Mouse (Mus musculus): ENCODE data around the gene Entpd1. TPM values are rescaled to one million over a fixed set of nuclear protein-coding genes. Genes with fewer than 3 reads are reported as not detected.
A peak's percentile ranks its signal among the peaks of the same experiment; 100 is the strongest.

Gene Entpd1
- polyA plus RNA-seq, 1 experiment from 2014 or later = 9.2 TPM

- no peak overlapping the region for H3K9ac ChIP-seq (replicated peaks; ENCODE audit: low read length)
- no peak overlapping the region for H3K4me3 ChIP-seq (replicated peaks; ENCODE audit: low read depth, low read length)
- no peaks in the 10 kb centered on the region for H3K27me3 ChIP-seq (ENCODE audit: control insufficient read depth, insufficient read depth, low read length)
- no peaks in the 10 kb centered on the region for H3K9me3 ChIP-seq (ENCODE audit: control insufficient read depth, low read length)
- DNase-seq (no peak), ATAC-seq (ENCODE audit: low FRiP score, low TSS enrichment) (no peak)
- no peaks in the 10 kb centered on the region for H3K4me1 ChIP-seq (ENCODE audit: control insufficient read depth, insufficient read depth, low read length)
- H3K27ac ChIP-seq (replicated peaks; ENCODE audit: low read depth, low read length) = no peak overlapping the region
- no peak overlapping the region for H3K4me2 ChIP-seq (ENCODE audit: low read length)
- H3K36me3 ChIP-seq (ENCODE audit: control insufficient read depth, insufficient read depth, low read length) = no peaks in the 10 kb centered on the region
- 94% methylated on average over 1 of the region's 1 CpGs for WGBS
Measured at GRCm38 (mm10) chr19:40684124-40684523, 72.0 kb downstream of the Entpd1 start.

DNA sequence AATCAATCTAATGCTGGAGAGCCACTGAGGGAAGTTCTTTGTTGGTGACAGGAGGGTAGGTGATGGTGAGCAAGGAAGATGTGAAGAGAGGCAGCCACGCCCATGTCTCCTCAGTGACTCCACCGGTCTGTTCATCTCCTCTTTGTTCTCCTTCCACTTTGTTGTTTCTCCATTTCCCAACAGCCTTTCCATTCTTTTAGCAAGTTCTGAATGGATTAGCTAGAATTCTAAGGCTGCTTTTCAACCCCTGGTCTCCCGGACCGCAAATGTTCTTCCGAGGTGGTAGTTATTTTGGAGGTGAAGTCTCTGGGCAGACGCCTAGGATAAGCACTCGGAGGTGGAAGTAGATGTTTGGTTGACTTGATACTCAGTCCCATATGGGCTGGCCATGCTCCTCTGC lies 72.4 kb downstream of the Entpd1 start:
- Histone ChIP-seq H3K36me3 (ENCODE audit: control insufficient read depth, insufficient read depth, low read length) (no peaks in the 10 kb centered on the region), H3K27me3 (ENCODE audit: control insufficient read depth, insufficient read depth, low read length) (no peaks in the 10 kb centered on the region), H3K9ac (replicated peaks; ENCODE audit: low read length) (no peak overlapping the region), H3K4me3 (replicated peaks; ENCODE audit: low read depth, low read length) (no peak overlapping the region), H3K4me2 (ENCODE audit: low read length) (no peak overlapping the region), H3K27ac (replicated peaks; ENCODE audit: low read depth, low read length) (no peak overlapping the region), H3K9me3 (ENCODE audit: control insufficient read depth, low read length) (no peaks in the 10 kb centered on the region), H3K4me1 (ENCODE audit: control insufficient read depth, insufficient read depth, low read length) (no peaks in the 10 kb centered on the region)
- ATAC-seq (ENCODE audit: low FRiP score, low TSS enrichment) (no peak), DNase-seq (no peak)
- WGBS = 88% methylated on average over 7 of the region's 7 CpGs

DNA sequence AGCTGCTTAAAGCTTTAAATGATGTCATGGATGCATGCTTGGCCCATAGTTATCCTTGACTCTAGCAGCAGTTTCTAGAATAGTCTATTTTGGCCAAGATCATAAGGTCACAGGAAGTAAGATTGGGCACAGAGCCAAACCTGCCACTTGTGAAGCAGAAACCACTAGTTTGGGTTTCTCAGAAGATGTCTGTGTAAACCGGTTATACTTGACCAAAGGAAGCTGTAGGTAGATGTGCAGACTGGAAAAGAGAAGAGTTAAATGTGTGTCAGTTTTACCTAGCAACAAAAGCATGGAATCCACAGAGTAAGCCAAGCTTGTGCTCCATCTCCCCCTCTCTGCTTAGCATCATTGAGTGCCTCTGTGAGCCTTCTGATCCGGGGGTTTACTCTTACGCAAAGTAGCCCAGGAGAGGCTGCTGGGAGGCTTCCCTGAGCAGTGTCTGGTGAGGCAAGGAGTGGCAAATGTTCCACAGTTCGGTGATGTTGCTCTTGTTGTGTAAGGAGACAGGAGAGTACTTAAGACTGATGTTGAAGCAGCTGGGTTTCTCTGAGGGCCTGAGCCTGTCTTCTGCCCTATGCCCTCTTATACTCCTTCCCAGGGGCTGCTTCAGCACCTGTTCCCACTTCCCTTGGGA lies 75.2 kb downstream of the Entpd1 start:
- Histone ChIP-seq H3K36me3 (ENCODE audit: control insufficient read depth, insufficient read depth, low read length) (no peaks in the 10 kb centered on the region), H3K9ac (replicated peaks; ENCODE audit: low read length) (no peak overlapping the region), H3K27me3 (ENCODE audit: control insufficient read depth, insufficient read depth, low read length) (no peaks in the 10 kb centered on the region), H3K4me2 (ENCODE audit: low read length) (no peak overlapping the region), H3K9me3 (ENCODE audit: control insufficient read depth, low read length) (no peaks in the 10 kb centered on the region), H3K4me1 (ENCODE audit: control insufficient read depth, insufficient read depth, low read length) (no peaks in the 10 kb centered on the region), H3K27ac (replicated peaks; ENCODE audit: low read depth, low read length) (no peak overlapping the region), H3K4me3 (replicated peaks; ENCODE audit: low read depth, low read length) (no peak overlapping the region)
- no peak for DNase-seq
- 84% methylated on average over 4 of the region's 4 CpGs for WGBS
- no peak for ATAC-seq (ENCODE audit: low FRiP score, low TSS enrichment)

GRCm38 (mm10) chr19:40693201-40693600 lies 81.0 kb downstream of the Entpd1 start:
- Histone ChIP-seq H3K4me2 (ENCODE audit: low read length) (no peak overlapping the region), H3K4me1 (ENCODE audit: control insufficient read depth, insufficient read depth, low read length) (no peaks in the 10 kb centered on the region), H3K9ac (replicated peaks; ENCODE audit: low read length) (no peak overlapping the region), H3K4me3 (replicated peaks; ENCODE audit: low read depth, low read length) (no peak overlapping the region), H3K27me3 (ENCODE audit: control insufficient read depth, insufficient read depth, low read length) (no peaks in the 10 kb centered on the region), H3K27ac (replicated peaks; ENCODE audit: low read depth, low read length) (no peak overlapping the region), H3K9me3 (ENCODE audit: control insufficient read depth, low read length) (no peaks in the 10 kb centered on the region), H3K36me3 (ENCODE audit: control insufficient read depth, insufficient read depth, low read length) (no peaks in the 10 kb centered on the region)
- ATAC-seq (ENCODE audit: low FRiP score, low TSS enrichment) (no peak), DNase-seq (no peak)
- 90% methylated on average over 7 of the region's 7 CpGs for WGBS

DNA sequence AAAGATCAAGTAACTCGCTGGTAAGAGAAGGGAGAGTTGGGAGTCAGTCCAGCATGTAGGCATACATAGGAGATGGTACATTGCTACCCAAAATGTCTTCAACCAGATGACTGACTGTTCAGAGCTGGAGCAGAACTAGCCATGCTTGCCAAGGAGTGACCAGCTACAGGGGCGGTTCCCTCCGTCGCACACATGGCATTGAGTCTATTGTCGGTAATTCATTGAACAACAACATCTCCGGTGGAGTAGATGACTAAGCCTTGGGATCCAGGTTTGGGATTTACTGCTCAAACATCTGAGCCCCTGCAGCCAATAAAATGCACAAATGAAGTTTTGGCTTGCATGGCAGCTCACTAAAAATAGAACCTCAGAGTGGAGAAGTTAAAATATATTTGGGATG lies 84.0 kb downstream of the Entpd1 start:
- no peak overlapping the region for H3K27ac ChIP-seq (replicated peaks; ENCODE audit: low read depth, low read length)
- WGBS = 87% methylated on average over 6 of the region's 6 CpGs
- no peaks in the 10 kb centered on the region for H3K36me3 ChIP-seq (ENCODE audit: control insufficient read depth, insufficient read depth, low read length)
- DNase-seq (no peak), ATAC-seq (ENCODE audit: low FRiP score, low TSS enrichment) (no peak)
- no peaks in the 10 kb centered on the region for H3K4me1 ChIP-seq (ENCODE audit: control insufficient read depth, insufficient read depth, low read length)
- no peaks in the 10 kb centered on the region for H3K27me3 ChIP-seq (ENCODE audit: control insufficient read depth, insufficient read depth, low read length)
- H3K9me3 ChIP-seq (ENCODE audit: control insufficient read depth, low read length) = no peaks in the 10 kb centered on the region
- no peak overlapping the region for H3K4me3 ChIP-seq (replicated peaks; ENCODE audit: low read depth, low read length)
- no peak overlapping the region for H3K4me2 ChIP-seq (ENCODE audit: low read length)
- no peak overlapping the region for H3K9ac ChIP-seq (replicated peaks; ENCODE audit: low read length)

DNA sequence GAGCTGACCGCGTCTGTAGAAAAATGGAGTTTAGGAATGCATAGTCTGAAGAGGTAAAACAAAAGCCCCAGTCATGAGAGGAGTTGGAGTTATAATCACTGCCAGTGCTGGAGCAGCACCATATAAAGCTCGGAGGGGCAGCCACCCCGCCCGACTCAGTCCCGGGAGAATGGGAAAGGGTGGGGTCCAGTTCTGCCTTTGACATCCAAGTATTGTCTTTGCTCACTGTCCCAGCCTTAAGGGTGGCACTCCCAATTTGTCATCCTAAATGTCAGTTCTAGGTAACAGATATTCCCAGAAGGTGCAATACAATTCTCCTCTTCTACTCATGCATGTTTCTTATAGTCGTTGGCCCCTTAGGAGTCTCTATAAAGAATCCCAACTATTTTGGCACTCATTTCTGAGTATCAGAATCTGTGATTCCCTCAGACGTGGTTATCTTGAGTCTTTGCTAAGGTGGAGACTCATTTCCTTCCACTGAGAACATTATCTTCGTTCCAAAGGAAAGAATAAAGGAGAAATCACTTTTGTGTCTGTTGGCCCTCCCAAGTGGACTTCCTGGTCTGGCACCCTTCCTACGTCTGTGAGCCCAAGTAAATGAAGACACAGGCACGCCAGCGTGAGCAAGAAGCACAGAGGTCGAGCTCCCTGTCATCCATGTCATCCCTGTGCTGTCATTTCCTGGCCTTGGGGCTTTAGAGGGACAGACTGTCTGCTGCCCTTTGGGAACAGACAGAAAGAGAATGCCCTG lies 86.1 kb downstream of the Entpd1 start:
- no peak overlapping the region for H3K4me2 ChIP-seq (ENCODE audit: low read length)
- no peak overlapping the region for H3K9ac ChIP-seq (replicated peaks; ENCODE audit: low read length)
- H3K27me3 ChIP-seq (ENCODE audit: control insufficient read depth, insufficient read depth, low read length) = no peaks in the 10 kb centered on the region
- WGBS = 79% methylated on average over 13 of the region's 13 CpGs
- no peaks in the 10 kb centered on the region for H3K36me3 ChIP-seq (ENCODE audit: control insufficient read depth, insufficient read depth, low read length)
- no peak for DNase-seq
- no peak for ATAC-seq (ENCODE audit: low FRiP score, low TSS enrichment)
- no peak overlapping the region for H3K27ac ChIP-seq (replicated peaks; ENCODE audit: low read depth, low read length)
- H3K4me1 ChIP-seq (ENCODE audit: control insufficient read depth, insufficient read depth, low read length) = no peaks in the 10 kb centered on the region; the same call in 1 of the 2 replicates
- H3K4me3 ChIP-seq (replicated peaks; ENCODE audit: low read depth, low read length) = no peak overlapping the region
- no peaks in the 10 kb centered on the region for H3K9me3 ChIP-seq (ENCODE audit: control insufficient read depth, low read length)

DNA sequence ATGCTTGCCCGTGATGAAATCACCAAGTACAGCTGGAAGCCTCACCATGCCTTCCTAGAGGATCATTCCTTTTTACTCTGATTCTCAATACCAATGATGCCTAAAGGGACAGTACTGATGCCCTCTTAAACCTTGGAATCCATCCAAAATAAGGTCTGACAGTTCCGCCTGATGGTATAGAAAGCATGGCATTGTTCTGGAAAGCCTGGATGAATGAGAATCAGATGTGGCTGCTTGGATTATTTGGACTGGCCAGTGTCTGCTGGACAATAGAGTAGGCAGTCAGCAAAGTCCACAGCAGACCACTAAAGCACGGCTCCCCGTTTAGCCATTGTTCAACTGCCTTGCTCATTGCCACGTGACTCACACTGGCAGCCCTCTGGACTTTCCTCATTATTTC lies 87.7 kb downstream of the Entpd1 start:
- 16% methylated on average over 5 of the region's 5 CpGs for WGBS
- Histone ChIP-seq H3K9me3 (ENCODE audit: control insufficient read depth, low read length) (no peaks in the 10 kb centered on the region), H3K36me3 (ENCODE audit: control insufficient read depth, insufficient read depth, low read length) (no peaks in the 10 kb centered on the region), H3K4me2 (ENCODE audit: low read length) (no peak overlapping the region), H3K27me3 (ENCODE audit: control insufficient read depth, insufficient read depth, low read length) (no peaks in the 10 kb centered on the region), H3K4me3 (replicated peaks; ENCODE audit: low read depth, low read length) (no peak overlapping the region), H3K27ac (replicated peaks; ENCODE audit: low read depth, low read length) (no peak overlapping the region), H3K4me1 (ENCODE audit: control insufficient read depth, insufficient read depth, low read length) (no peaks in the 10 kb centered on the region; the same call in 1 of the 2 replicates), H3K9ac (replicated peaks; ENCODE audit: low read length) (no peak overlapping the region)
- DNase-seq (no peak), ATAC-seq (ENCODE audit: low FRiP score, low TSS enrichment) (no peak)

GRCm38 (mm10) chr19:40702406-40702805 lies 90.2 kb downstream of the Entpd1 start:
- ATAC-seq (ENCODE audit: low FRiP score, low TSS enrichment) (no peak), DNase-seq (peak; percentile 40)
- H3K4me1 ChIP-seq (ENCODE audit: control insufficient read depth, insufficient read depth, low read length) = no peaks in the 10 kb centered on the region; the same call in 1 of the 2 replicates
- no peaks in the 10 kb centered on the region for H3K9me3 ChIP-seq (ENCODE audit: control insufficient read depth, low read length)
- H3K4me2 ChIP-seq (ENCODE audit: low read length) = no peak overlapping the region
- H3K4me3 ChIP-seq (replicated peaks; ENCODE audit: low read depth, low read length) = no peak overlapping the region
- no peak overlapping the region for H3K27ac ChIP-seq (replicated peaks; ENCODE audit: low read depth, low read length)
- WGBS = 49% methylated on average over 4 of the region's 4 CpGs
- H3K27me3 ChIP-seq (ENCODE audit: control insufficient read depth, insufficient read depth, low read length) = no peaks in the 10 kb centered on the region
- H3K36me3 ChIP-seq (ENCODE audit: control insufficient read depth, insufficient read depth, low read length) = no peaks in the 10 kb centered on the region
- no peak overlapping the region for H3K9ac ChIP-seq (replicated peaks; ENCODE audit: low read length)

All from midbrain, embryonic 14.5 days (tissue).